Mouse (Mus musculus) mesoderm, embryonic 11.5 days (tissue): ENCODE results near the gene Mxd1.

Experiments
- DNase-seq: peaks from one replicate; pipeline ENCODE4 v3.0.0-alpha.2; 2012; ENCODE audit warnings: low read depth, low spot score

The Mxd1 gene

GRCm38 (mm10) chr6:86599951-86600414 lies 69.0 kb downstream of the Mxd1 start:
- DNase-seq, result no peak

DNA sequence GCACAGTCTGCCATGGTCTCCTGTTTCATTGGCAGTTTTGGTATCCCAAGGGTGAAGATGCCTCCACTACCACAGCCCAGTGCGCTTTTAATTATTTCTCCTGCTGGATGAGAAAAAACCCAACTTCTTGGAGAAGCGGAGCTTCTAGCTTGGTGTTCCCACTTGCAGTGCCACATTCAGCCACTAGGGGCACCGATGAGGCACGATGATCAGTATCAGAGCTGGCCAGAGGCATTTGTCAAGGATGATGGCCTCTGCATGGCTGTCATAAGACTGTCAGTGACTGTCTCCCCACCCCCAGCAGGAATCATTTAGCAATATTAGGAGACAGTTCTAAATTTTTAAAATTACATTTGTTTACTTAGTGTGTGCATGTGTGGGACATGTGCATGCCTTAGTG lies 69.8 kb downstream of the Mxd1 start:
- peak; percentile 74 for DNase-seq

- no peak for DNase-seq
These were observed 70.2 kb downstream of the Mxd1 start for GRCm38 (mm10) chr6:86598742-86599193.
